Mouse (Mus musculus) E14TG2a.4 (cell line): ENCODE data around the gene Atat1.
"Not testable (repeated sequence)": the region's sequence is repeated elsewhere in the genome, so short reads cannot be mapped to it uniquely, and the experiment has no call there.

Source experiments
- H3K27me3 ChIP-seq: 2 replicates; pipeline ENCODE4 v1.6.1; 2014; ENCODE audit warnings: low read length, control low read depth; ENCODE audit not compliant: insufficient read depth
- H3K36me3 ChIP-seq: 2 replicates; pipeline ENCODE4 v1.6.1; 2014; ENCODE audit warnings: low read length, control low read depth; ENCODE audit not compliant: insufficient read depth
- H3K4me1 ChIP-seq: replicated peaks from 2 replicates; pipeline ENCODE4 v1.6.1; 2014; ENCODE audit warnings: low read depth, low read length, control low read depth
- H3K4me3 ChIP-seq: replicated peaks from 2 replicates; pipeline ENCODE4 v1.5.1; 2014; ENCODE audit warnings: mild to moderate bottlenecking, low read length
- H3K9me3 ChIP-seq: 2 replicates; pipeline ENCODE4 v1.6.1; 2014; ENCODE audit warnings: low read length, control low read depth
- CTCF ChIP-seq: conservative IDR thresholded peaks from 2 replicates; pipeline ENCODE4 v1.5.1; 2014; ENCODE audit warnings: low read length
- NANOG ChIP-seq: IDR thresholded peaks from 2 replicates; pipeline ENCODE4 v1.6.1; 2014; ENCODE audit warnings: borderline replicate concordance, low read length, mixed read lengths
- POU5F1 ChIP-seq: IDR thresholded peaks from 2 replicates; pipeline ENCODE4 v1.6.1; 2014; ENCODE audit warnings: low read length, borderline replicate concordance

The Atat1 gene

GRCm38 (mm10) chr17:35909919-35910369 is at the start of gene Atat1:
TSS of gene Atat1 (minus strand) at chr17:35910075.
- Histone ChIP-seq H3K27me3 (no peaks in the 10 kb centered on the region), H3K9me3 (no peaks in the 10 kb centered on the region), H3K36me3 (peaks cover 81% of the 10 kb centered on the region), H3K4me1 (peaks cover 61% of the 10 kb centered on the region), H3K4me3 (peak within 1 kb of the TSS; percentile 83)
- no peak for TF ChIP-seq POU5F1
- no peak for TF ChIP-seq CTCF

GRCm38 (mm10) chr17:35958533-35959223 is 48.8 kb upstream of the Atat1 start:
- TF ChIP-seq NANOG (no peak), POU5F1 (no peak), CTCF (no peak)
- no peaks in the 10 kb centered on the region for H3K9me3 ChIP-seq
- H3K36me3 ChIP-seq = peaks cover 93% of the 10 kb centered on the region
- H3K4me3 ChIP-seq = no peak overlapping the region
- H3K27me3 ChIP-seq = no peaks in the 10 kb centered on the region
- peaks cover 65% of the 10 kb centered on the region for H3K4me1 ChIP-seq

DNA sequence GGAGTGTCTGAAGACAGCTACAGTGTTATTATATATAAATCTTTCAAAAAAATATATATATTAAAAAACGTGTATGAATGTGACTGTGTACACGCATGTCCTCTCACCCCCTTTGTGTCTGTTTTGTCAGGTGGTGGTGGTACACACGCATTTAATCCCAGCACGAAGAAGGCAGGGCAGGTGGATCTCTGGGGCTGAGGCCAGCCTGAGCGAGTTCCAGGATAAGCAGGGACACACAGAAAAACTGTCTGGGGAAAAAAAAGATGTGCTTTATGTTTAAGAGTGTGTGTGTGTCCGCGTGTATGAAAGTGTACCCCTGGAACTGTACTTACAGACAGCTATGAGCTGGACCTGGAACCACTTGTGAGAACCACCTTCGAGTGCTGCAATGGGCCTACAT is 44.8 kb upstream of the Atat1 start:
- Histone ChIP-seq H3K4me3 (no peak overlapping the region), H3K4me1 (peaks cover 36% of the 10 kb centered on the region), H3K36me3 (peaks cover 53% of the 10 kb centered on the region), H3K27me3 (no peaks in the 10 kb centered on the region), H3K9me3 (no peaks in the 10 kb centered on the region)
- TF ChIP-seq CTCF (no peak), NANOG (no peak), POU5F1 (no peak)

GRCm38 (mm10) chr17:35952559-35952958 is 42.7 kb upstream of the Atat1 start:
- H3K4me1 ChIP-seq = peaks cover 17% of the 10 kb centered on the region
- H3K4me3 ChIP-seq, H3K9me3 ChIP-seq, H3K27me3 ChIP-seq: not testable (repeated sequence)
- peaks cover 32% of the 10 kb centered on the region for H3K36me3 ChIP-seq

DNA sequence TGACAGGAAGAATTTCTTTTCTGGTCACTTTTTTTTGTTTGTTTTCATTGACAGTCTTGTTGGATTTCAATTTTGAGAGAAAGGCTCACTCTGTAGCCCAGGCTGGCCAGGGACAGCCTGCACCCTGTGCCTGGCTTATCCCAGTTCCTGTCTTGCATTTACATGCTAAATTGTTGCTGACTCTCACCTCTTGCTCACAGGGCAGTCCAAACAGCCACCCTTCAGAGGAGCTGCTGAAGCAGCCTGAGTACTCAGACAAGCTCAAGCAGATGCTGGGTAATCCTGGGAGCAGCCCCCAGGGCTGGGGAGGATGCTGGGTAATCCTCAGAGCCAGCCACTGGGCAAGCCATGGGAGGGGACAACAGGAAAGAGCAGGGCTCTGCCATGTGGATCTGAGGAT is 41.1 kb upstream of the Atat1 start:
- not testable (repeated sequence) for H3K27me3 ChIP-seq, H3K4me3 ChIP-seq, H3K4me1 ChIP-seq, H3K9me3 ChIP-seq
- H3K36me3 ChIP-seq = peaks cover 16% of the 10 kb centered on the region

GRCm38 (mm10) chr17:35939941-35940340 is 30.1 kb upstream of the Atat1 start:
- Histone ChIP-seq H3K27me3 (no peaks in the 10 kb centered on the region), H3K9me3 (peaks cover 6% of the 10 kb centered on the region), H3K36me3 (no peaks in the 10 kb centered on the region), H3K4me3 (peak overlapping the region; percentile 7), H3K4me1 (peaks cover 35% of the 10 kb centered on the region)
- TF ChIP-seq CTCF = no peak
- no peak; the same call in 1 of the 2 replicates for TF ChIP-seq NANOG
- TF ChIP-seq POU5F1 = no peak

GRCm38 (mm10) chr17:35939108-35939507 is 29.2 kb upstream of the Atat1 start:
- H3K9me3 ChIP-seq = peaks cover 6% of the 10 kb centered on the region
- no peak for TF ChIP-seq NANOG
- TF ChIP-seq CTCF = no peak
- TF ChIP-seq POU5F1 = peak; percentile 47; the same call in 1 of the 2 replicates
- H3K36me3 ChIP-seq = no peaks in the 10 kb centered on the region
- no peaks in the 10 kb centered on the region for H3K27me3 ChIP-seq
- peak overlapping the region; percentile 7; the same call in 1 of the 2 replicates for H3K4me3 ChIP-seq
- peaks cover 42% of the 10 kb centered on the region for H3K4me1 ChIP-seq

DNA sequence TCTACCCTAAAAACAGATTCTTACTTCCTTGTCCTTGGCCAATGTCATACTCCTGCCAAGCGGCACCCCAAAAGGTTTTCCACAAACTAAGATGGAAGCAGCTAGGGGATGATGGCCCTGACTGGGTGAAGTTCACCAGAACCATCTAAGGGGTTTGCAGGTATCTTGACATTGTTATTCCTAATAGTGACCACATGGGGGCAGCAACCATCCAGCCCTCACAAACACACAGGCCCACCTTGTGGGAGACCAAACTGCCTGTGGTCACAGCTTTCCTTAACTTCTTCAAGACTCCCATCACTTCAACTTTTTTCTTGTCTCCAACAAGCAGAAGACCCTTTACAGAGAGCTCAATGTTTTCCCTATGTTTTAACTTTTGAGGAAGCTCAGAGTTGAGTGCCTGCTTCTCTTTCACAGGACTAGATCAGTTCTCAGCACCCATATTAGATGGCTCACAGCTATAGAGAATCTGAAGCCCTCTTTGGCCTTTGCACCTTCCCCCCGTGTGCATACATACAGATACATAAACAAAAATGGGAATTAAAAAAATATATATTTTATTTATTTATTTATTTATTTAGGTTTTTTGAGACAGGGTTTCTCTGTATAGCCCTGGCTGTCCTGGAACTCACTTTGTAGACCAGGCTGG is 27.9 kb upstream of the Atat1 start:
- Histone ChIP-seq H3K4me3 (no peak overlapping the region), H3K9me3 (peaks cover 6% of the 10 kb centered on the region), H3K36me3 (peaks cover 1% of the 10 kb centered on the region), H3K4me1 (peaks cover 43% of the 10 kb centered on the region), H3K27me3 (no peaks in the 10 kb centered on the region)
- TF ChIP-seq POU5F1 = no peak
- TF ChIP-seq CTCF = peak; percentile 71

DNA sequence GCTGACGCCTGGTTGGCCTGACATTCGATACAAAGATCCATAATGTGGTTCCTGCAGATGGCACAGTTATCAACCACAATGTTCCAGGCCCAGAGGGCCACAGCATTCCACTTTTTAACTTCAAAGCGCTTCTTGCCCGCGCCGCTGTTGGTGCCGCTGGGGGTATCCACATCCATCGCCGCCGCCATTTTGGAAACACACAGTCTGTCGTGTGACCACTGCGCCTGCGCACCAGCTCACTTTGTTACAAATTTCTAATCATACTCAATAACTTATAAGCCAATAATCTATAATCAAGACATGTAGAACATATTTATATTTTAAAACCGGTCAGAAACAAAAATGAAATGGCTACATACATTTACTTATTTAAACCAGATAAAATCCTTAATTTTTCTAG is 25.9 kb upstream of the Atat1 start:
- H3K27me3 ChIP-seq, H3K9me3 ChIP-seq: not testable (repeated sequence)
- H3K4me1 ChIP-seq = peaks cover 43% of the 10 kb centered on the region
- H3K36me3 ChIP-seq = peaks cover 18% of the 10 kb centered on the region
- H3K4me3 ChIP-seq = peak overlapping the region; percentile 76
